Mouse (Mus musculus) CD4-positive, CD25-positive, alpha-beta regulatory T cell, adult 2 months (primary cell): Measurements from ENCODE around the gene Grtp1.

Experiments
- DNase-seq: peaks from one replicate; pipeline ENCODE4 v3.0.0-alpha.2; 2012; ENCODE audit warnings: low read depth, low spot score

The Grtp1 gene

GRCm38 (mm10) chr8:13200301-13201012, at the start of gene Grtp1:
Gene Grtp1, minus strand, starts transcription at chr8:13200620.
- DNase-seq, result peak; percentile 52

- DNase-seq, result no peak
These were observed 44.0 kb upstream of the Grtp1 start for GRCm38 (mm10) chr8:13244343-13244880.

DNA sequence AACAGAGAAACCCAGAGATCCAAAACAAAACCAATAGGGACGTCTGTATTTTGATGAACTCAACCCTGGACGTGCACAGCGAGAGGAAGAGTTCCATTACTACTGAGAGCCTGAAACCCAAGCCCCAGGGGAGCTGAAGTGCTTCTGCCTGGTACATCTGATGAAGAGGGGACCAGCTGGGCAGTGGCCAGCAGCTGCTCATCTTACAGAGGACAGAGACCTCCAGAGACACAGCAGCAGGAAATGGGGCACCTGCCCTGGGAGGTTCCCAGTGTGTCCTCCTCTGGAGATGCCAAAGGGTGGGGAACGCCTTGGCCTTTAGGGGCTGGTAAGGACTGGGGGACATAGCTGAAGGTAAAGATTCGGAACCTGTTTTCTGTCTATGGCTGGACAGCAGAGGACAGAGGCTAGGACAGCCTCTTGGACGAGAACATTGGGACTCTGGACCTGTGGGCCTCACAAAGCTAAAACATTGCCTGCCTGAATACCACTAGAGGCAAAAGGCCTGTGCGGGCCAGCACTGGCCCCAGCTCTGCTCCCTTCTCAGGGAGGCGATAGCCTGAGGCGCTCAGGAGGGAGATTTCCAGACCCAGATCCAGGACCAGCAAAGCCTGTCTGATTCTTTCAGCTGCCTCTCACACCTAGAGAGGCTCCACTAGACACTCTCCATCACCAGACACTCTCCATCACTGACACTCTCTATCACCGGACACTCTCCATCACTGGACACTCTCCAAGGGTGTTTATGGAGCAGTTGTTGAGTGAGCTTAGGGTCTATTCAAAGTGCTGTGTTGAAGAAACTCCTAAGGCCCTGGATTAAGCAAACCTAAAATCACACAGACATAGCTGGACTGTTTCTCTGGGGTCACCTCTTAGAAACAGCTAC, 42.8 kb upstream of the Grtp1 start:
- no peak for DNase-seq

- DNase-seq, result no peak
These were observed 40.3 kb upstream of the Grtp1 start for GRCm38 (mm10) chr8:13240691-13241090.

DNA sequence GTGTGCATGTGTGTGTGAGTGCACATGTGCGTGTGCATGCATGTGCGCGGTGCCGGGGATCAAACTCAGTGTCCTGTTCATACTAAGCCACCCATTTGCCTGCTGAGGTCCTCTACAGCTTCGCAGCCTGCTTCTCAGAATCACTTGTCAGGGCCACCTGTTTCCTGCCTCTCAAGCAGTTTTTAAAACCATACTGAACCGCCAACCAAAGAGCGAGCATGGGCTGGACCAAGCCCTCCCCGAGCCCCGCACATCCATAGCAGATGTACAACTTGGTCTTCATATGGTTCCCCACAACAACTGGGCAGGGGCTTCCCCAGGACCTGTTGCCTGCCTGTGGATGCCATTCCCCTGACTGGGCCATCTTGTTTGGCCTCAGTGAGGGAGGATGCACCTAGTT, 39.6 kb upstream of the Grtp1 start:
- no peak for DNase-seq

- no peak for DNase-seq
These were observed 34.4 kb upstream of the Grtp1 start for GRCm38 (mm10) chr8:13234803-13235202.

DNA sequence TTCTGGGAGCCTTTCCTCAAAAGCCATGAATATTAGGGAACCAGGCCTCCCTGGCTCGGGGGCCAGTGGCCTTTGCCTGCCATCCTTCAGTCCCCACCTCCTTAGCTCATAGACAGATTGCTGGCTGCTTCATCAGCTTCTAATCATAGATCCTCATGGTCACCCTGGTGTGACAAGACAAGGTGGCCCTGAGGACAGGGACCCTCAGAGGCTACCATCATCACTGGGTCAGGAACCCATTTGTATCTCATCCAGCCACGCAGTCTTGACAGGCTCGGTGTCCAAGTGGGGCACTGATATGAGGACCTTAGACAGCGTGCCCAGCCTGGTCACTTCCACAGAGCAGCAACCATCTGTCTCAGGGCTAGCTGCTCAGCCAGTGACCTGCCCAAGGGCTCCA, 30.1 kb upstream of the Grtp1 start:
- no peak for DNase-seq

- DNase-seq, result no peak
These were observed 29.4 kb upstream of the Grtp1 start for GRCm38 (mm10) chr8:13229802-13230201.

DNA sequence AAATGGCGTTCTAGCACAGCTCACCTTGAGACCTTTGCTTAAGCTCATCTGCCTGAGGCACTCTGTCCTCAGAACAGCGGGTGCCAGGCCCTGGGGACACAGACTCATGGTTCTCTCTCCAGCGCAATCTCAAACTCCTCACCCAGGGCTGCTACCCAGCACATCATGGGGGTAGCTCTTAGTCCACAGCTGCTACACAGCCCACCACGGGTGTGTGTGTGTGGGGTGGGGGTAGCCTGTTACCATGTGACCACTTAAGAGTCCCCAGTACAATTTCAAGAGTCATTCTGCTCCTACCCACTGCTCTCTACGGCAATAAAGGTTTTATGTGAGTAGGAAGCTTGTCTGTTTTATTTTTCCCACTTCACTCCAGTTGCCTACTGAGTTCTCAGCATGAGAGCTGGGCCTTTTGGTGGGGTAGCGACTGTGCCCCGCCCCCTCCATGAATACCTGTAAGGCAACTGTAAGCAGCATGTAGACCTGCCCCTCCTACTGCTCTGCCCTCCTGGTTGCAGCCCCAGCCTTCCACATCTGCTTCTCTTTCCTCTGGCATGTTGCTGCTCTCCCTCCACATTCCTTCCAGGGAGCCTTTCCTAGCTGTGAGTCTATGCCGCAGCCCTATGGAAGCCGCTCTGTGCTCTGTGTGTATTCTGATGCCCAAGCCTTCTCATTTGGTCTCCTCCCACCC, 28.6 kb upstream of the Grtp1 start:
- DNase-seq, result no peak

DNA sequence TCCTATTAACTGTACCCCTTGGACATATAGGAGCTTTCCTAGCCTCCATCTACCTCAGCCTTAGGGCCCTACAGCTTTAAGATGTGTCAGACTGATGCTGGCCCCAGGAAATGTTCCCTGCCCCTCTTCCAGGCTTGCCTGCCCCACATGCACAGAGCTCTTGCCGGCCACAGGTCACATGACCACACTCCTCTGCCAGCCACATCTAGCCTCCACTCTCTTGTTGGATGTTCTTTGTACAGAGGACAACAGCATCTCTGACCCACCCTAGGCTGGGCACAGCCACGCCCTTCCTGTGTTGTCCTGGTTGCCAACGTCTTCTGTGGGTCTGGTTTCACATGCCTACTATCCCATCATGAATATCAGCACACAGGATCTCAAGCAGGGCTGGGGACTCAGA, 26.8 kb upstream of the Grtp1 start:
- no peak for DNase-seq

GRCm38 (mm10) chr8:13226288-13226687, 25.9 kb upstream of the Grtp1 start:
- DNase-seq, result no peak

DNA sequence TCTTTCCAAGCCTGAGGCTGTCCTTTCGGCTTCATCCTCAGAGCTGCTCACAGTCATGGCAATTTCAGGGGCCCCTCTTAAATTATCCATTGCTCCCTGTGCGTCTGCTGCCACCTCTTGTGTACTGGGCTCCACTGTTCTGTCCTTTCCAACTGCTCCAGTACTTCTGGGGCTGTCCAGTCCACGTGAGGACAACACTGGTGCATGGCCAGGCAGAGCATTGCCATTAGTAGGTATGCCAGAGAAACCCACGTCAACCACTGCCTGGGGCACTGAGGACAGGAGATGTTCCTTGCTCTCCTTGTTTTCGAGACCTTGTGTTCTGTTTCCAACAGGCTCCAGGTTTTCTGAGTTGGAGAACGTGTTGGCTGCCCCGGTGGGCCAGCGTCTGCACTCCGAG, 24.0 kb upstream of the Grtp1 start:
- DNase-seq, result no peak

DNA sequence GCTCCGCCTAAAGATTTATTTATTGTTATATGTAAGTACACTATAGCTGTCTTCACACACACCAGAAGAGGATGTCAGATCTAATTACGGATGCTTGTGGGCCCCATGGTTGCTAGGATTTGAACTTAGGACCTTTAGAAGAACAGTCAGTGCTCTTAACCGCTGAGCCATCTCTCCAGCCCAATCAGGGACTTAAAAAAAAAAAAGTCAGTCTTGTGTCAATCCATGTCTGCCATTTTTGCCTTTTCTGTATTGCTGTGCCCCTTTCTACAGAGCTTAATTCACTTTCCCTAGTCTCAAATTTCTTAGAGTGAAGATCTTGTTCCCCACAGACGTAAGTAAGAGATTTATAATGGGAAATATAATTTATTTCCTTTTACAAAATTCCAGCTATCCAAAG, 18.0 kb upstream of the Grtp1 start:
- no peak for DNase-seq

DNA sequence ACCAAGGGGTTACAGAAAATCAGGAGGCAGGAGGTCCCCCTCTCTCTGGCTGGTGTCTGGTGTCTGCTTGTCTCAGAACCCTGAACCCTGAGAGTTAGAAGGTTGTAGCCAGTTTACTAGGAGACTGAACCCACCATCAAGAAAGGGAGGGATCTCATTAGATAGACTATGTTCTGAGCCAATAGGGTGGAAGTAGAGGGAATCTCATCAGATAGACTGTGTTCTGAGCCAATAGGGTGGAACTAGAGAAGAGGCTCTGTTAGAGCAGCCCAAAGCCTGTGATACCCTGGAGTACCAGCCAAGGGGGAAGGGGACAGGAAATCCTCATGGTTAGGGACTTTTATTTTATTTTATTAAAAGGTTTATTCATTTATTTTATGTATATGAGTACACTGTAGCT, 17.6 kb upstream of the Grtp1 start:
- DNase-seq, result no peak

DNA sequence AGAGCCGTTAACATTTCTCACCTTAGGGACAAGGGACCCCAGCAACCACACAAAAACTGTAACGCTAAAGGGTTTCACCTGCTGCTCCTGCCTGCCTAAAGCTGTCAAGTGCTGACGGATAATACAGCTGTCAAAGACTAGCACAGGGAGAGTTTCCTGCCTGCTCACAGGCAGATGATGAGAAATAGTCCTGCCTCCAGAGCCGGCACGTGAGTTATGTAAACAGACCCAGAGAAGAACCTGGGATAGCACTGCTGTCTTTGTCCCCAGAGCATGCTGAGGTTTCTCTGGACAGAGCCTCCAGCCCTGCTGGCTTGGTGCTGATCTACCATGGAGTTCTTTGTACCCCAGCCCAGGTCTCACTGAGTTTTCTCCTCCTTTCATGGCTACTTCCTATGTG, 16.7 kb upstream of the Grtp1 start:
- no peak for DNase-seq

DNA sequence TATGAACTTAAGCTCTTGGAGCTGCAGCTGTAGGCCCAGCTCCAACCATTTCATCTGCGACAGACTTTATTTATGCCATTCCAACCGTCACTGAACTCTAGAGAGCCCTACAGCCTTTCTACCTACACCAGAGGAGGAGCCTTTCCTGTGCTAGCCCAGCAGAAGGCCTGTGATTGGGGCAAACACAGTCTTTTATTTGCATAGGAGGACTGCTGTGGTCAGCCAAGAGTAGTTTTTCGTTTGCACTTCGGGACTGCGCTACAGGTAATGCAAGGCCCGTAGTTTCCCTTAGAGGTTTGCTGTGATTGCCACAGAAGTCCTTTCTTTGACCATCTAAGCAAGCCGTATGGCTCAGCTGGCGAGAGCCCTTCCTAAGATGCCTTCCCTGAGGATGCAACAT, 16.0 kb upstream of the Grtp1 start:
- no peak for DNase-seq

DNA sequence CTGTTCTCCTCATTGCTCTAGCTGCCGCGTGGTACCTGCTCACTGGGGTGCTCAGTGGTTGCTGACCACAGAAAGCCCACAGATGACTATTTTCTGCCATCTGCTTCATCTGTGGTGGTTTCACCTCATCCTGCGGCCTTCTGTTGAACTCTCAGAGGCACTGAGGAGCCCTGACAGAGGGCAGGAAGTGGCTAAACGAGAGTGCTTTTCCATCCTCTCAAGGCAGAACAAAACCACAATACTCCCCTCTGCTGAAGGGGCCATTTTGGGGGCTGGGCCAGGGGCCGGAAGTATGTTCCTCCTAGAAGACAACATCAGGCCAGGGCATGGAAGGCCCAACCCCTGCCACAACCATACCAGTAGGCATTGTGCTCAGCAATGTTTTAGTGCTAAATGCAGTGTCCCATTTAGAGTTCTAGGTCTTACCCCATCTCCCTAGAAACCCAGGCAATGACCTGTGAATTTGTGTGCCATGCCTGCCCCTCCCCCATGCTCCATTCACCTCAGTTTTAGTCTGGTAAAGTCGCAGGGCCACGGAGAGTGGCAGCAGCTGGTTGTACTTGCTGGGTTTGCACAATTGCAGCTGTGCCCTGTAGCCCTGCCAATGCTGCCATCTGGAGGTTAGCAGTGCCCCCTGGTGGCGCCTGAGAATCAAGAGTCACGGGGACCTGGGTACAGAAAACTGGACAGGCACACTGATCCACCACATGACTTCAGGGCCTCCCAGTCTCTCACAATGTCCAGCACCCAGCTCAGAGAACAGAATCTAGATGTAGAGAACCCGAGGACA, 13.3 kb upstream of the Grtp1 start:
- peak; percentile 92 for DNase-seq

- no peak for DNase-seq
These were observed 9.3 kb upstream of the Grtp1 start for GRCm38 (mm10) chr8:13209770-13210169.

DNA sequence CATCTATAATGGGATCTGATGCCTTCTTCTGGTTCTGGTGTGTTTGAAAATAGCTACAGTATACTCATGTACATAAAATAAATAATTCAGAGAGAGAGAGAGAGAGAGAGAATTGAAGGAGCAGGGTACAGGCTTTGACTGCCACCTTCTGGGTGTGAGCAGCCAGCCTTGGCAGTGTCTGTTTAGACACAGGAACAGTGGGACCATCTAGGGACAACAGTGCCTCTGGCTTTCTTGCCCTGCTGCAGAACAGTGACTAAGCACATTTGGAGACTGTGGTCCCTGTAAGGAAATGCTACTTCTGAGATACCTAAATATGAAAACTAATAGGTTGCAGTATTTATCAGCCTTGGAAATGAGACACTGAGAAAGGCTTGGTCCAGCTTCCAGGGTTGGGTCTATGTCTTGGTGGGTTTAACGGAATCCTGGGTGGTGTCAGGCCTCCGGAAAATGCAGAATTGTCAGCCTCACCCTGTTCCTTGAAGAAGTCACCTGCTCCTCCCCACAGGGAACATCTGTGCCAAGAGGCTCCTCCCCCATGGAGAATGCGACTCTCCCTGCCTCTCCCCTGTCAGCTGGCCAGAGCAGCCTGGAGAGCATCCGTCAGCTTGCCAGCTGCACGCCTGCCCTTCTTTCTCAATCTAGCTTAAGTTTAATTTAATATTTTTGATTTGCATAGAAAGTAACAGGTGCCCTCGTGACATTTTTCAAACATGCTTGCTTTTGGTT, 8.4 kb upstream of the Grtp1 start:
- DNase-seq, result peak; percentile 33

- DNase-seq, result no peak
These were observed 5.9 kb upstream of the Grtp1 start for GRCm38 (mm10) chr8:13206290-13206689.

GRCm38 (mm10) chr8:13205311-13205710, 4.9 kb upstream of the Grtp1 start:
- no peak for DNase-seq
